Mouse (Mus musculus) layer of hippocampus, adult 8-10 months (tissue): ENCODE measurements around the gene Gm45785. TPM values are rescaled to one million over a fixed set of nuclear protein-coding genes. Genes with fewer than 3 reads are reported as not detected.

Experiments used
- total RNA-seq, 4 experiments: library from RNA; stranded (reverse); gene quantifications; 2 replicates each; pipeline ENCODE4 v1.2.4; 2022

Gene Gm45785
- total RNA-seq, 4 experiments from 2014 or later: 0.43 to 1.5 (median 0.85) TPM; not detected in 1

Other genes starting within 250 kb of the Gm45785 start
- not detected for gene Olfr61, start 227.4 kb downstream of the Gm45785 start, total RNA-seq
- under 1 TPM in 1 of 4 experiments, not detected in 3; 0.54 TPM for gene Olfr53, start 209.9 kb downstream of the Gm45785 start, total RNA-seq
- under 1 TPM; 0.18 to 0.36 (median 0.26) TPM for gene Olfr539, start 196.4 kb downstream of the Gm45785 start, total RNA-seq
- under 1 TPM; 0.04 to 0.12 (median 0.08) TPM for gene Olfr45, start 174.4 kb downstream of the Gm45785 start, total RNA-seq
- under 1 TPM in 1 of 4 experiments, not detected in 3; 0.23 TPM for gene Olfr541, start 159.1 kb downstream of the Gm45785 start, total RNA-seq
- under 1 TPM in 1 of 4 experiments, not detected in 3; 0.35 TPM for gene Cyp2e1, start 92.6 kb downstream of the Gm45785 start, total RNA-seq
- under 1 TPM in 3 of 4 experiments, not detected in 1; 0.43 to 0.72 (median 0.63) TPM for gene Syce1, start 68.5 kb downstream of the Gm45785 start, total RNA-seq
- gene Zfp941, start 34.2 kb downstream of the Gm45785 start, total RNA-seq: 10 to 100 TPM; 16.3 to 17.8 (median 16.7) TPM
- 1 to 10 TPM; 2.3 to 3.6 (median 2.6) TPM for gene Urah, start 21.3 kb downstream of the Gm45785 start, total RNA-seq
- not detected for gene Scgb1c1, start 10.8 kb downstream of the Gm45785 start, total RNA-seq
- not detected for gene Odf3, start 8.5 kb downstream of the Gm45785 start, total RNA-seq
- gene Ric8a, start 626 bp upstream of the Gm45785 start, total RNA-seq: 10 to 100 TPM; 74.6 to 79.7 (median 77.3) TPM
- gene Bet1l, start 1.2 kb upstream of the Gm45785 start, total RNA-seq: 10 to 100 TPM; 24.8 to 28.6 (median 26.2) TPM
- gene Psmd13, start 25.6 kb upstream of the Gm45785 start, total RNA-seq: 100 to 1,000 TPM; 105 to 120 (median 119) TPM
- gene Sirt3, start 26.0 kb upstream of the Gm45785 start, total RNA-seq: 10 to 100 TPM; 65.3 to 73.7 (median 70.3) TPM
- gene Cox8b, start 44.1 kb upstream of the Gm45785 start, total RNA-seq: 1 to 10 TPM in 3 of 4 experiments, not detected in 1; 1.8 to 2.3 (median 1.9) TPM
- under 1 TPM; 0.49 to 0.64 (median 0.59) TPM for gene Nlrp6, start 64.6 kb upstream of the Gm45785 start, total RNA-seq
- gene Pgghg, start 85.1 kb upstream of the Gm45785 start, total RNA-seq: 1 to 10 TPM; 3.6 to 6.3 (median 4.9) TPM
- not detected for gene Ifitm5, start 94.0 kb upstream of the Gm45785 start, total RNA-seq
- gene Gm45717, start 99.6 kb upstream of the Gm45785 start, total RNA-seq: not detected
- gene Ifitm2, start 99.7 kb upstream of the Gm45785 start, total RNA-seq: 10 to 100 TPM; 13.8 to 19.4 (median 17.2) TPM
- gene Ifitm1, start 110.9 kb upstream of the Gm45785 start, total RNA-seq: 1 to 10 TPM; 2.5 to 5.1 (median 2.7) TPM
- gene Ifitm3, start 154.4 kb upstream of the Gm45785 start, total RNA-seq: 10 to 100 TPM in 3 of 4 experiments, 1 to 10 TPM in 1; 9.0 to 40.6 (median 20.8) TPM
- 1 to 10 TPM in 1 of 4 experiments, not detected in 3; 1.1 TPM for gene Ifitm6, start 161.6 kb upstream of the Gm45785 start, total RNA-seq
- not detected for gene Gm17387, start 172.8 kb upstream of the Gm45785 start, total RNA-seq
- gene B4galnt4, start 204.8 kb upstream of the Gm45785 start, total RNA-seq: 10 to 100 TPM; 72.5 to 87.3 (median 78.8) TPM
- gene Pkp3, start 221.9 kb upstream of the Gm45785 start, total RNA-seq: not detected
- gene Sigirr, start 244.2 kb upstream of the Gm45785 start, total RNA-seq: 1 to 10 TPM; 2.6 to 3.1 (median 2.9) TPM